Comparison of ENCODE assay signal across 24 mouse cellular contexts in genomic region chr8:81643030-81643429, GRCm38 (mm10).
A peak's percentile ranks its signal among the peaks of the same experiment; 100 is the strongest.
DNase-seq lines count a peak whose midpoint lies in the region; ATAC-seq and TF ChIP-seq lines count a peak whose summit lies in the region.
"Had no signal": no experiment of that assay in that cellular context is flagged by ENCODE, and none has a peak within 500 bp of the region (broad histone marks: within the 10 kb centered on the region; RNA-seq: fewer than 3 reads in every experiment).

No protein-coding gene starts in this region.

- H3K27me3 ChIP-seq in hindbrain, embryonic 14.5 days (ENCODE audit: control insufficient read depth, insufficient read depth, low read length): no peaks in the 10 kb centered on the region
- H3K27me3 ChIP-seq in hindbrain, embryonic 13.5 days: no peaks in the 10 kb centered on the region
- no peaks in the 10 kb centered on the region for H3K27me3 ChIP-seq in limb, embryonic 12.5 days
- no peaks in the 10 kb centered on the region for H3K27me3 ChIP-seq in limb, embryonic 14.5 days (ENCODE audit: control insufficient read depth, insufficient read depth, low read length)
- H3K27me3 ChIP-seq: CH12.LX; embryonic facial prominence, embryonic 12.5 days; forebrain, embryonic 13.5 days; Patski had no signal

- H3K4me3 ChIP-seq in hindbrain, embryonic 14.5 days (replicated peaks; ENCODE audit: low read length): no peak overlapping the region
- H3K4me3 ChIP-seq in hindbrain, embryonic 13.5 days: no peak overlapping the region
- H3K4me3 ChIP-seq in limb, embryonic 12.5 days (replicated peaks): no peak overlapping the region
- H3K4me3 ChIP-seq in limb, embryonic 14.5 days (replicated peaks; ENCODE audit: low read length): no peak overlapping the region
- H3K4me3 ChIP-seq: embryonic facial prominence, embryonic 10.5 days; embryonic facial prominence, embryonic 12.5 days; forebrain, embryonic 13.5 days had no signal

- WGBS in hindbrain, embryonic 14.5 days: 88% methylated on average over 4 of the region's 4 CpGs
- 91% methylated on average over 4 of the region's 4 CpGs for WGBS in hindbrain, embryonic 13.5 days
- 41% methylated on average over 4 of the region's 4 CpGs for WGBS in limb, embryonic 12.5 days
- WGBS in limb, embryonic 14.5 days: 37% methylated on average over 4 of the region's 4 CpGs

- no peak for ATAC-seq in hindbrain, embryonic 14.5 days (ENCODE audit: low FRiP score)
- no peak for ATAC-seq in hindbrain, embryonic 13.5 days (ENCODE audit: low FRiP score)
- ATAC-seq in limb, embryonic 12.5 days (ENCODE audit: insufficient number of reproducible peaks, insufficient read depth, low FRiP score, low TSS enrichment, low read depth): peak; percentile 86
- ATAC-seq in limb, embryonic 14.5 days (ENCODE audit: low FRiP score, low read depth): 0 out of 2 replicates have a peak, but pooled peaks have one; percentile 41
- no peak for ATAC-seq in megakaryocyte, adult 5-6 weeks (ENCODE audit: poor library complexity, severe bottlenecking)
- ATAC-seq: activated CD4-positive, CD25-positive, alpha-beta regulatory T cell, adult 4 months; CD4-positive, CD25-positive, alpha-beta regulatory T cell, adult 4 months; forebrain, embryonic 13.5 days; Patski had no signal

- H3K4me2 ChIP-seq in hindbrain, embryonic 14.5 days (replicated peaks): no peak overlapping the region
- H3K4me2 ChIP-seq in hindbrain, embryonic 13.5 days: no peak overlapping the region
- H3K4me2 ChIP-seq in limb, embryonic 12.5 days: no peak overlapping the region
- H3K4me2 ChIP-seq in limb, embryonic 14.5 days (replicated peaks; ENCODE audit: low read depth, low read length, severe bottlenecking): no peak overlapping the region
- H3K4me2 ChIP-seq: embryonic facial prominence, embryonic 12.5 days; forebrain, embryonic 13.5 days had no signal

- no peaks in the 10 kb centered on the region for H3K4me1 ChIP-seq in hindbrain, embryonic 14.5 days (replicated peaks; ENCODE audit: control insufficient read depth, insufficient read depth, low read length)
- H3K4me1 ChIP-seq in hindbrain, embryonic 13.5 days (replicated peaks): no peaks in the 10 kb centered on the region
- H3K4me1 ChIP-seq in limb, embryonic 12.5 days (replicated peaks): peaks cover 15% of the 10 kb centered on the region
- no peaks in the 10 kb centered on the region for H3K4me1 ChIP-seq in limb, embryonic 14.5 days (ENCODE audit: control insufficient read depth, insufficient read depth, low read length)
- H3K4me1 ChIP-seq: embryonic facial prominence, embryonic 12.5 days; forebrain, embryonic 13.5 days had no signal

- no peaks in the 10 kb centered on the region for H3K36me3 ChIP-seq in hindbrain, embryonic 14.5 days (replicated peaks; ENCODE audit: control insufficient read depth, insufficient read depth)
- H3K36me3 ChIP-seq in hindbrain, embryonic 13.5 days: no peaks in the 10 kb centered on the region
- no peaks in the 10 kb centered on the region for H3K36me3 ChIP-seq in limb, embryonic 12.5 days
- no peaks in the 10 kb centered on the region for H3K36me3 ChIP-seq in limb, embryonic 14.5 days (ENCODE audit: control insufficient read depth, insufficient read depth, low read length)
- H3K36me3 ChIP-seq: embryonic facial prominence, embryonic 10.5 days; embryonic facial prominence, embryonic 12.5 days; G1E had no signal

- TF ChIP-seq POLR2A in limb, embryonic 14.5 days (IDR thresholded peaks at IDR 0.05; ENCODE audit: borderline replicate concordance, extremely low read depth, insufficient read depth, insufficient read length): no peak

- no peaks in the 10 kb centered on the region for H3K9me3 ChIP-seq in hindbrain, embryonic 14.5 days (ENCODE audit: control insufficient read depth, low read length)
- H3K9me3 ChIP-seq in hindbrain, embryonic 13.5 days: no peaks in the 10 kb centered on the region
- H3K9me3 ChIP-seq in limb, embryonic 12.5 days: no peaks in the 10 kb centered on the region
- H3K9me3 ChIP-seq in limb, embryonic 14.5 days (ENCODE audit: control insufficient read depth, low read length): no peaks in the 10 kb centered on the region
- H3K9me3 ChIP-seq: embryonic facial prominence, embryonic 10.5 days; embryonic facial prominence, embryonic 12.5 days; forebrain, embryonic 13.5 days; G1E had no signal

- H3K9ac ChIP-seq in hindbrain, embryonic 14.5 days: no peak overlapping the region
- H3K9ac ChIP-seq in hindbrain, embryonic 13.5 days: no peak overlapping the region
- no peak overlapping the region for H3K9ac ChIP-seq in limb, embryonic 12.5 days (replicated peaks)
- no peak overlapping the region for H3K9ac ChIP-seq in limb, embryonic 14.5 days (ENCODE audit: low read depth, low read length, severe bottlenecking)
- H3K9ac ChIP-seq: embryonic facial prominence, embryonic 12.5 days; forebrain, embryonic 13.5 days had no signal

- DNase-seq in hindbrain, embryonic 14.5 days (ENCODE audit: low spot score): peak; percentile 18
- DNase-seq in forelimb bud, embryonic 11.5 days (ENCODE audit: low read depth, low spot score): peak; percentile 55
- DNase-seq in limb, embryonic 14.5 days (ENCODE audit: low spot score): no peak
- no peak for DNase-seq in thymus, adult 18-20 months
- DNase-seq: adrenal gland, adult 8-10 months; adrenal gland, postnatal 14 days; adrenal gland, postnatal 36 days; B cell, adult 2 months; cerebellum, adult 11-12 months; cerebellum, adult 2 months; cerebellum, adult 9-10 months; cerebellum, postnatal 10 days; cerebellum, postnatal 25 days had no signal

- no peak overlapping the region for H3K27ac ChIP-seq in hindbrain, embryonic 14.5 days
- H3K27ac ChIP-seq in hindbrain, embryonic 13.5 days: no peak overlapping the region
- no peak overlapping the region for H3K27ac ChIP-seq in limb, embryonic 12.5 days
- no peak overlapping the region for H3K27ac ChIP-seq in limb, embryonic 14.5 days (replicated peaks; ENCODE audit: low read depth, low read length)
- H3K27ac ChIP-seq: embryonic facial prominence, embryonic 10.5 days; embryonic facial prominence, embryonic 12.5 days; forebrain, embryonic 13.5 days had no signal

Comparison
In these comparisons a context has a peak if more than half of its experiments do, and no peak if none do; other contexts are left out.
1. ATAC-seq: peak in limb, embryonic 12.5 days (single experiment) and limb, embryonic 14.5 days (single experiment); none in hindbrain, embryonic 14.5 days (single experiment), hindbrain, embryonic 13.5 days (single experiment) and megakaryocyte, adult 5-6 weeks (single experiment).
2. DNase-seq: peak in hindbrain, embryonic 14.5 days (single experiment) and forelimb bud, embryonic 11.5 days (single experiment); none in limb, embryonic 14.5 days (single experiment) and thymus, adult 18-20 months (0 of 2).